Mouse (Mus musculus): ENCODE results near the gene Gtf2f1. TPM values are rescaled to one million over a fixed set of nuclear protein-coding genes. Genes with fewer than 3 reads are reported as not detected.
A peak's percentile ranks its signal among the peaks of the same experiment; 100 is the strongest.

Gtf2f1 gene
- polyA plus RNA-seq, 1 experiment from 2014 or later, result 61.3 TPM

DNA sequence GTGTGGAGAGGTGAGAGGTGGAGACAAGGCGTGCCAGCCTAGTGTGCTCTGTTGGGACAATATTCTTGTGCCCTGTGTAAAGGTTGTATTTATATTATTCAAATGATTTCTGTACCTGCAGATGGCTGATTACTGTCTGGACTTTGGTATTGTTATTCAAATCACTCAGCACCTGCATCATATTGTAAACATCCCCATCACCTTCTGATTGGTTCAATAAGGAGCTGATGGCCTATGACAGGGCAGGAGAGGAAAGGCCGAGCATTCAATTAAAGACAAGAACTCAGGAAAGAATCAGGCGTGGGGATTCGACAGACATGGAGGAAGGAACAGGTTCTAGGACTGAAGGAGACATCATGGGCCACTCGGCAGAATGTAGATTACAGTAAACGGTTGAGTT, 47.4 kb downstream of the Gtf2f1 start:
- Histone ChIP-seq H3K4me2 (ENCODE audit: low read depth, low read length) (no peak overlapping the region), H3K9me3 (ENCODE audit: control insufficient read depth, low read length) (no peaks in the 10 kb centered on the region), H3K27me3 (ENCODE audit: control insufficient read depth, insufficient read depth, low read depth, low read length) (no peaks in the 10 kb centered on the region; the same call in 1 of the 2 replicates), H3K4me1 (replicated peaks; ENCODE audit: control insufficient read depth, insufficient read depth, low read length) (no peaks in the 10 kb centered on the region), H3K36me3 (ENCODE audit: control insufficient read depth, insufficient read depth, low read length) (no peaks in the 10 kb centered on the region), H3K27ac (ENCODE audit: low read length) (no peak overlapping the region), H3K4me3 (ENCODE audit: low read length) (no peak overlapping the region), H3K9ac (ENCODE audit: low read length) (no peak overlapping the region)
- ATAC-seq (ENCODE audit: low read depth), result no peak
- WGBS, result 65% methylated on average over 6 of the region's 6 CpGs

DNA sequence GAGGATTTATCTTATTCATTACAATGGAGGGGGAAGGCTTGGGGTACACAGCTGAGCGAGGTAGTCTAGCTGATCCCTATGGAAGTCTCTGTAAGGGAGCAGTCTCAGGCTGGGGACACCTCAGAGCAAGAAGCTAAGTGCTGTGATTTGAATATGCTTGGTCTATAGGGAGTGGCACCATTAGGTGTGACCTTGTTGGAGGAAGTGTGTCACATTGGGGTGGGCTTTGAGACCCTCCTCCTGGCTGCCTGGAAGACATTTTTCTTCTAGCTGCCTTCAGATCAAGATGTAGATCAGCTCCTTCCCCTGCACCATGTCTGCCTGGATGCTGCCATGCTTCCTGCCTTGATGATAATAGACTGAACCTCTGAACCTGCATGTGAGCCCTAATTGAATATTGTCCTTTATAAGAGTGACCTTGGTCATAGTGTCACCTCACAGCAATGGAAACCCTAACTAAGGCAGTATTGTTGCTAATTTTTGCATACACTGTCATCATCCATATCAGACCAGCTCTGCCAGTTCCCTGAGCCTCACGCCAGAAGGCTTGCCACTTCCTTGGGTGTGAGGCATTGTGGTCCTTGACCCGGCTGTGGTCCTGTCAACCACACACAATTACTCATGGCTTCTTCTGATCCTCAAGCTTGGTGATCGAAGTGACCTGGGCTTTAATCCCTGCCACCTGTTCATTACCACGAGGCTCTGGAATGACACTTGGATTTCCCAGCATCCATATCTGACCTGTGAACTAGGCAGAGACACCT, 48.3 kb downstream of the Gtf2f1 start:
- ATAC-seq (ENCODE audit: low read depth), result no peak
- 74% methylated on average over 5 of the region's 5 CpGs for WGBS

DNA sequence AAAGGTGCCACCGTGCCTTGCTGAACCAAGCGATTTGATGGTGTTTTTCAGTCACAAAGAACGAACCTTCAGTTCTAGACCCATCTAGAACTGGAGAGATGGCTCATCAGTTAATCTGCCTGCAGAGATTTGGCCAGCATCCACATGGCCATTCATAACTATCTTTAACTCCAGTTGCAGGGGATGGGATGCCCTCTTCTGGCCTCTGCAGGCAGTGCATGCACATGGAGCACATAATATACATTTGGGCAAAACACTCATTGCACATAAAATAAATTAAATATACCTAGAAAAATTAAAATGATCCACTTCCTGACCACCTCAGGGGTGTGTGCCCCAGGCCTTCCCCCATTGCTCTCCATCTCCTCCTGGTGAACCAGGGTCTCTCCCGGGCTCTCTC, 49.2 kb downstream of the Gtf2f1 start:
- no peak overlapping the region for H3K4me2 ChIP-seq (ENCODE audit: low read depth, low read length)
- H3K9ac ChIP-seq (ENCODE audit: low read length), result no peak overlapping the region
- no peak overlapping the region for H3K4me3 ChIP-seq (ENCODE audit: low read length)
- ATAC-seq (ENCODE audit: low read depth), result no peak
- no peaks in the 10 kb centered on the region for H3K9me3 ChIP-seq (ENCODE audit: control insufficient read depth, low read length)
- no peak overlapping the region for H3K27ac ChIP-seq (ENCODE audit: low read length)
- H3K36me3 ChIP-seq (ENCODE audit: control insufficient read depth, insufficient read depth, low read length), result no peaks in the 10 kb centered on the region
- H3K4me1 ChIP-seq (replicated peaks; ENCODE audit: control insufficient read depth, insufficient read depth, low read length), result peaks cover 3% of the 10 kb centered on the region; the same call in 1 of the 2 replicates
- WGBS, result 81% methylated on average over 4 of the region's 4 CpGs
- H3K27me3 ChIP-seq (ENCODE audit: control insufficient read depth, insufficient read depth, low read depth, low read length), result no peaks in the 10 kb centered on the region

More for the DNA sequence above, 48.3 kb downstream of the Gtf2f1 start:
- no peaks in the 10 kb centered on the region for H3K27me3 ChIP-seq (ENCODE audit: control insufficient read depth, insufficient read depth, low read depth, low read length)
- H3K27ac ChIP-seq (ENCODE audit: low read length), result no peak overlapping the region
- peaks cover 3% of the 10 kb centered on the region; the same call in 1 of the 2 replicates for H3K4me1 ChIP-seq (replicated peaks; ENCODE audit: control insufficient read depth, insufficient read depth, low read length)
- no peaks in the 10 kb centered on the region for H3K9me3 ChIP-seq (ENCODE audit: control insufficient read depth, low read length)
- H3K4me3 ChIP-seq (ENCODE audit: low read length), result no peak overlapping the region
- H3K9ac ChIP-seq (ENCODE audit: low read length), result no peak overlapping the region
- no peak overlapping the region for H3K4me2 ChIP-seq (ENCODE audit: low read depth, low read length)
- no peaks in the 10 kb centered on the region for H3K36me3 ChIP-seq (ENCODE audit: control insufficient read depth, insufficient read depth, low read length)

DNA sequence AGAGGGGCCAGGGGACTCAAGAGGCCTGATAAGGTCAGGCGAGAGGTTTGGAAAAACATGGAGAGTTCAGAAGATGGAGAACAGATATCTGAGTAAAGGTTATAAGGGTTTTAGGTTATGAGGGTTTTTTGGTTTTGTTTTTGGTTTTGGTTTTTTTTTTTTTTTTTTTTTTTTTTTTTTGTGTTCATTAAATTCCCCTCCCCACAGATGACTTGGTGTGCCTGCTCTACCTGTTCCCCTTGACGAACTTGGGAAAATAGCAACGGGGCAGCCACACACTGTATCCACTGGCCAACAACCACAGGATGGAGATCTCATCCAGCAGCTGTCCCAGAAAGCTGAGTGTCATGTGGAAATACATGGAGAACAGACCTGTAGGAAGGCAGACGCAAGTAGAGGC, 52.4 kb downstream of the Gtf2f1 start:
- H3K4me3 ChIP-seq (ENCODE audit: low read length), result no peak overlapping the region
- H3K4me2 ChIP-seq (ENCODE audit: low read depth, low read length), result no peak overlapping the region
- H3K36me3 ChIP-seq (ENCODE audit: control insufficient read depth, insufficient read depth, low read length), result no peaks in the 10 kb centered on the region
- no peaks in the 10 kb centered on the region for H3K9me3 ChIP-seq (ENCODE audit: control insufficient read depth, low read length)
- no peak overlapping the region for H3K9ac ChIP-seq (ENCODE audit: low read length)
- H3K27me3 ChIP-seq (ENCODE audit: control insufficient read depth, insufficient read depth, low read depth, low read length), result no peaks in the 10 kb centered on the region
- ATAC-seq (ENCODE audit: low read depth), result no peak
- 59% methylated on average over 4 of the region's 4 CpGs for WGBS
- no peak overlapping the region for H3K27ac ChIP-seq (ENCODE audit: low read length)
- H3K4me1 ChIP-seq (replicated peaks; ENCODE audit: control insufficient read depth, insufficient read depth, low read length), result peaks cover 3% of the 10 kb centered on the region; the same call in 1 of the 2 replicates

DNA sequence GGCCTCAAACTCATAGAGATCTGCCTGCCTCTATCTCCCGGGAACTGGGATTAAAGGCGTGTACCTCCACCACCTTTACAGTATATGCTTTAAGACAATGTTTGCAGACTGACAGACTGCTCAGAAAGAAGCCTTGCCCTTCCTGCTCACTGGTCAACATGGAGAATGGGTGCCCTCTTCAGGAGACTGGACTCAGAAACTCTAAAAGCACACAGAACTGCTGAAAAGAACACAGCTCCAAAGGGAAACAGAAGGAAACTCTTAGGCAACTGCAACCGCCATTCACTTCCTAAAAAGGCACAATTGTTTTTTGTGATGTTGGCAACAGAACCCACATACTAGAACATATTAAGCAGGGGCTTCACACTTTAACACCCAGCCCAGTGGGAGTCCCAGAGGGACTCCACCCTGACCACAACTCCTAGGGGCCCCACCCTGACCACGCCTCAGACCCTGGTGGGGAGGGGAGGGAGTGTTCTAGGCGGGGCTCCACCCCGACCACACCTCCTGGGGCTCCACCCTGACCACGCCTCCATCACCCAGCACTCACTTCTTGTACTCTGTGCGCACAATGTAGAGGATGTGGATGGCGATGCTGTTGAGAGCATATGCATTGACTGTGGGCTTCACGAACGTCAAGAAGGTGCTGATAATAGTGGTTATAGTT, 53.2 kb downstream of the Gtf2f1 start:
- Histone ChIP-seq H3K9ac (ENCODE audit: low read length) (no peak overlapping the region), H3K36me3 (ENCODE audit: control insufficient read depth, insufficient read depth, low read length) (no peaks in the 10 kb centered on the region), H3K9me3 (ENCODE audit: control insufficient read depth, low read length) (no peaks in the 10 kb centered on the region), H3K27ac (ENCODE audit: low read length) (no peak overlapping the region), H3K4me3 (ENCODE audit: low read length) (no peak overlapping the region), H3K4me2 (ENCODE audit: low read depth, low read length) (peak overlapping the region; percentile 24; the same call in 1 of the 2 replicates), H3K4me1 (replicated peaks; ENCODE audit: control insufficient read depth, insufficient read depth, low read length) (peaks cover 3% of the 10 kb centered on the region; the same call in 1 of the 2 replicates), H3K27me3 (ENCODE audit: control insufficient read depth, insufficient read depth, low read depth, low read length) (no peaks in the 10 kb centered on the region)
- ATAC-seq (ENCODE audit: low read depth), result peak; percentile 85
- 16% methylated on average over 11 of the region's 11 CpGs for WGBS

GRCm38 (mm10) chr17:56954871-56955270, 56.2 kb downstream of the Gtf2f1 start:
- H3K27me3 ChIP-seq (ENCODE audit: control insufficient read depth, insufficient read depth, low read depth, low read length), result no peaks in the 10 kb centered on the region
- no peak overlapping the region for H3K4me2 ChIP-seq (ENCODE audit: low read depth, low read length)
- H3K4me1 ChIP-seq (replicated peaks; ENCODE audit: control insufficient read depth, insufficient read depth, low read length), result peaks cover 3% of the 10 kb centered on the region; the same call in 1 of the 2 replicates
- H3K9me3 ChIP-seq (ENCODE audit: control insufficient read depth, low read length), result no peaks in the 10 kb centered on the region
- H3K27ac ChIP-seq (ENCODE audit: low read length), result no peak overlapping the region
- no peaks in the 10 kb centered on the region for H3K36me3 ChIP-seq (ENCODE audit: control insufficient read depth, insufficient read depth, low read length)
- no peak for ATAC-seq (ENCODE audit: low read depth)
- no peak overlapping the region for H3K9ac ChIP-seq (ENCODE audit: low read length)
- H3K4me3 ChIP-seq (ENCODE audit: low read length), result no peak overlapping the region
- WGBS, result 75% methylated on average over 7 of the region's 7 CpGs

Other genes starting within 250 kb of the Gtf2f1 start
- gene Dus3l, start 246.5 kb downstream of the Gtf2f1 start, polyA plus RNA-seq (2015; fragmentation: Nextera tagmentation; extraction: Ambion mirVana), result 40.8 and 43.6 TPM in 2 replicates
- 0.84 and 1.5 TPM in 2 replicates for gene Prr22, start 241.0 kb downstream of the Gtf2f1 start, polyA plus RNA-seq (2015; fragmentation: Nextera tagmentation; extraction: Ambion mirVana)
- gene Rfx2, start 180.3 kb downstream of the Gtf2f1 start, polyA plus RNA-seq (2015; fragmentation: Nextera tagmentation; extraction: Ambion mirVana), result 6.7 and 6.9 TPM in 2 replicates
- gene Acsbg2, start 136.8 kb downstream of the Gtf2f1 start, polyA plus RNA-seq (2015; fragmentation: Nextera tagmentation; extraction: Ambion mirVana), result not detected in 2 replicates
- gene 1700061G19Rik, start 135.8 kb downstream of the Gtf2f1 start, polyA plus RNA-seq (2015; fragmentation: Nextera tagmentation; extraction: Ambion mirVana), result 0.43 and 0.53 TPM in 2 replicates
- 34.8 and 40.6 TPM in 2 replicates for gene Mllt1, start 75.9 kb downstream of the Gtf2f1 start, polyA plus RNA-seq (2015; fragmentation: Nextera tagmentation; extraction: Ambion mirVana)
- gene Acer1, start 29.2 kb downstream of the Gtf2f1 start, polyA plus RNA-seq (2015; fragmentation: Nextera tagmentation; extraction: Ambion mirVana), result 0.09 TPM in 1 of 2 replicates, not detected in the other
- 113 and 124 TPM in 2 replicates for gene Clpp, start 21.0 kb downstream of the Gtf2f1 start, polyA plus RNA-seq (2015; fragmentation: Nextera tagmentation; extraction: Ambion mirVana)
- gene Alkbh7, start 13.9 kb downstream of the Gtf2f1 start, polyA plus RNA-seq (2015; fragmentation: Nextera tagmentation; extraction: Ambion mirVana), result 41.3 and 42.6 TPM in 2 replicates
- not detected in 2 replicates for gene Pspn, start 11.3 kb downstream of the Gtf2f1 start, polyA plus RNA-seq (2015; fragmentation: Nextera tagmentation; extraction: Ambion mirVana)
- 0.63 and 1.0 TPM in 2 replicates for gene Gm17949, start 181 bp upstream of the Gtf2f1 start, polyA plus RNA-seq (2015; fragmentation: Nextera tagmentation; extraction: Ambion mirVana)
- gene Khsrp, start 20.2 kb upstream of the Gtf2f1 start, polyA plus RNA-seq (2015; fragmentation: Nextera tagmentation; extraction: Ambion mirVana), result 21.3 and 23.7 TPM in 2 replicates
- not detected in 2 replicates for gene Slc25a41, start 30.4 kb upstream of the Gtf2f1 start, polyA plus RNA-seq (2015; fragmentation: Nextera tagmentation; extraction: Ambion mirVana)
- gene Crb3, start 47.8 kb upstream of the Gtf2f1 start, polyA plus RNA-seq (2015; fragmentation: Nextera tagmentation; extraction: Ambion mirVana), result 62.6 and 63.1 TPM in 2 replicates
- 8.1 and 9.6 TPM in 2 replicates for gene Slc25a23, start 48.6 kb upstream of the Gtf2f1 start, polyA plus RNA-seq (2015; fragmentation: Nextera tagmentation; extraction: Ambion mirVana)
- gene Dennd1c, start 67.2 kb upstream of the Gtf2f1 start, polyA plus RNA-seq (2015; fragmentation: Nextera tagmentation; extraction: Ambion mirVana), result 5.4 and 5.8 TPM in 2 replicates
- gene Tubb4a, start 76.5 kb upstream of the Gtf2f1 start, polyA plus RNA-seq (2015; fragmentation: Nextera tagmentation; extraction: Ambion mirVana), result 12.3 and 15.0 TPM in 2 replicates
- 7.3 and 8.5 TPM in 2 replicates for gene Tnfsf9, start 94.0 kb upstream of the Gtf2f1 start, polyA plus RNA-seq (2015; fragmentation: Nextera tagmentation; extraction: Ambion mirVana)
- not detected in 2 replicates for gene Cd70, start 138.5 kb upstream of the Gtf2f1 start, polyA plus RNA-seq (2015; fragmentation: Nextera tagmentation; extraction: Ambion mirVana)
- gene Tnfsf14, start 182.9 kb upstream of the Gtf2f1 start, polyA plus RNA-seq (2015; fragmentation: Nextera tagmentation; extraction: Ambion mirVana), result 0.26 and 0.29 TPM in 2 replicates
- gene C3, start 216.8 kb upstream of the Gtf2f1 start, polyA plus RNA-seq (2015; fragmentation: Nextera tagmentation; extraction: Ambion mirVana), result 3.2 and 8.4 TPM in 2 replicates
- 41.0 and 44.2 TPM in 2 replicates for gene Gpr108, start 237.2 kb upstream of the Gtf2f1 start, polyA plus RNA-seq (2015; fragmentation: Nextera tagmentation; extraction: Ambion mirVana)
- 53.1 and 54.1 TPM in 2 replicates for gene Trip10, start 238.2 kb upstream of the Gtf2f1 start, polyA plus RNA-seq (2015; fragmentation: Nextera tagmentation; extraction: Ambion mirVana)

All from lung, embryonic 16.5 days (tissue).